Mouse (Mus musculus): ENCODE data around the gene Coro1c.

Coro1c gene

DNA sequence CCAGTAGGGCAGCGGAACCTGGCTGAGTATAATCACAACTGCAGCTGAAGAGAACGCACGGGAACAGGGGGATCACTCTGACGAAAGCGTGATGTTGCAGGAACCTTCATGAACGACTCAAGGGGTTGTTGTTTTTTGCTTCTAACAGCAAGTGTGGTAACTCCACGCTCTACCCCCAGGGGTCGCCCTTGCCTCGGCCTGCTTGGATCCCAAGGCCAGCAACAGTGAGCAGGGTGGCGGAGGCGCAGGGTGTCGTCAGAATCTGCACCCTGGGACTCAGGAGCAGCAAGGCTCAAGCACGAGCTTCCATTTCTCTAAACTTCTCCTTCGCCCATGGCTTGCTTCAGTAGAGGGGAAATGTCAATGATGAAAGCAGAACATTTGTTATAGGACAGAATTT is 54.1 kb downstream of the Coro1c start:
- peak; percentile 92 for DNase-seq

- DNase-seq, result no peak
Observed at GRCm38 (mm10) chr5:113853541-113853940, 55.0 kb downstream of the Coro1c start.

GRCm38 (mm10) chr5:113852463-113852862 is 56.1 kb downstream of the Coro1c start:
- no peak for DNase-seq

DNA sequence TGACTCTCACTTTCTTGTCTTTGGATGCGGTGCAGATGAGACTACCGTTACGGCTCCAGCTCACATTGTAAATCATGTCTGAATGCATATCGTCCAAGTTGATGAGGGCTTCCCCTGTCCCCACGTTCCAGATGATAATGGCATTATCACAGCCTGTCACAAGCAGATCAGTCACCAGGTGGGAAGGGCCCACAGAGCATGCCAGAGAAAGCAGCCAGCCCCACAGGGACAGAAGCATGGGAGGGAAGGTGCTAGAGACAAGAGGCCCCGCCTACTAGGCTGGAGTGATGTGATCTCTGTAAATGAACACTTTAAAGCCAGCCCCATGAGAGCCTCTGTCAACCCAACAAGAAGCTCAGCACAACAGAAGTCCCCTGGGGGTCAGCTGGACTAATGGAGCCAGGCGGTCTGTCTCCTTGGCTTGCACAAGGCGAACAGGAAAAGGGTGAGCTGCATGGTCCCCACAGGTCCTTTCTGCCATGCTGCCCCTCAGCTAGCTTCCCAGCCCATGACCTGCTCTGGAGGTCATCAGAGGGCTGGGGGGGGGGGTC is 57.8 kb downstream of the Coro1c start:
- no peak for DNase-seq

DNA sequence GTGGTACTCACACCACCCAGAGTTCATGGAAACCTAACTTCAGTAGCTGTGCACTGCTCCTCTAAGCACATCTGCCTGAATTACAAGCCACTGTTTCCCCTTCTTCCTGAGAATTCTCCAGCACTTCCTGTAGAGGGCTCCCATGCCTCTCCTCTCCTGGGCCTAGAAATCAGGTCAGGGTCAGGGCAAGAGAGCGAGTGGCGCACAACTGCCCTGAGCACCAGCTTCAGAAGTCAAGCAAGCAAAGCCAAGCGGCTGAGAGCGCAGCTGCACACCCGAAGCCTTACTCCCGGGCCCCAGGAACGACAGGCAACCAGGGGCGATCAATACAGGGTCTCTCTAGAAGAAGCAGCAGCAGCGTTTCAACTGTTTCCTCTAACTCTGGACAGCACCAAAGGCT is 60.9 kb downstream of the Coro1c start:
- DNase-seq, result no peak

DNA sequence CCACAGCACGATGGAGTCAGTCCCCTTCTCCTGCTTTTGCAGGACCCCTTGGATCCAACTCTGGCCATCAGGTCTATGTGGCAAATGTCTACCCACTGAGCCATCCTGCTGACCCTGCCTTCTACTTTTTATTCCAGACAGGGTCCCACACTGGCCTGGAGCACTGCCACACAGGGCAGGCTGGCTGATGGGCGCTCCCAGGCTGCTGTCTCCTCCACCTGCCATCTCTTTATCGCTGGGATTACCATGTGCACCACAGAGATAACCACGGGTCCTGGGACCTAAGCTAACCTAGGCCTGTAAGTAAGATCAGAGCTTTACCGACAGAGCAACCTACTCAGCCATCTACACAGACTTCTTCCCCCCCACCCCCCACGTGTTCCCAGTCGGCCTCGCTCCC is 61.9 kb downstream of the Coro1c start:
- no peak for DNase-seq

DNA sequence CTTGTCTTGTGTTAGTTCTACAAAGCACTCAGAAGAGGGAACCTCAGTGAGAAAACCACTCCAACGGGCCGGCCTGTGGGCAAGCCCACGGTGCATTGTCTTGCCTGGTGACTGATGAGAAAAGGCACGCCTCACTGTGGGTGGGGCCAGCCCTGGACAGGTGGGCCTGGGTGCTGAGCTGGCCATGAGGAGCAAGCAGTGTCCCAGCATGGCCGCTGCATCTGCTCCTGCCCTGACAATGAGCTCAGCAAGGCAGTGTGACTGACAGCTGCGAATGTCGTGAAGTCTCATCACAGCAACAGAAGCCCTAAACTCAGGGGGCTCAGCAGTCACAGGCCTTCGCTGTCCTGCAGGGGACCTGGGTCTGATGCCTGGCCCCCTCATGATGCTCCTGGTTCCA is 62.9 kb downstream of the Coro1c start:
- no peak for DNase-seq

DNA sequence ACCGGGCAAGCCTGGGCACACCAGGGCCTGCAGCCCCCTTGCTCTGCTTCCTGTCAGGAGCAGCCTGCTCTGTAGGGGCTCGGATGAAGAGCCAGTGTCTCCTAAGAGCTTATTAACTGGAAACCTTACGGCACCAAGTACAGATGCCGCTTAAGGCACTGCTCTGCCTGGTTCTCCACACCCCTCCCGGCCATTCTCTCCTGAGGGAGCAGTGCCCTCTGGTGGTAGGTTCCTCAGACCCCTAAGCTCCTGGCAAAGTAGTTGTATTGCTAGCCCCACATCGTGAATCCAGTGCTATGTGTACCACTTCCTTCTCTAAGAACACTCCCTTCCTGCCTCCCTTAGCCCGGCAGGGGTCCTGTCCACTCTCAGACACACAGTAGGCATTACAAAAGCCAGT is 63.8 kb downstream of the Coro1c start:
- no peak for DNase-seq

DNA sequence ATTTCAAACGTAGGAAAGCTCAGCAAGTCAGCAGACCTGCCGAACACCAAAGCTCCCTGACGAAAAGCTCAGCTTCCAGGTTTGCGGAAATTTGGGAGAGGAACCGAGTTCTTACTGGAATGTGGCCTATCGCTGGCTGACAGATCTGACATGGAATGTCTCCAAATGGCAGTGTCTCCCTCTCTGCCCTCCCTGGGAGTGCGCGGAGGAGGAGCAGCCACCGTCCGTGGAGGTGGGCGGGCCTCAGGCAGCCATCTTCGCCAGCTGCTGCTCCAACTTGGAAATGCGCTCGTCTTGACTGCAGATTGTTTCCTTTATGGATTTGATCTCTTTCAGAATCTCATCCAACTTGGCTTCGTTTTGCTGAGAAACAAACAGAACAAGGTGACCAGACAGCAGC is 64.5 kb downstream of the Coro1c start:
- no peak for DNase-seq

GRCm38 (mm10) chr5:113842906-113843305 is 65.7 kb downstream of the Coro1c start:
- DNase-seq, result no peak

DNA sequence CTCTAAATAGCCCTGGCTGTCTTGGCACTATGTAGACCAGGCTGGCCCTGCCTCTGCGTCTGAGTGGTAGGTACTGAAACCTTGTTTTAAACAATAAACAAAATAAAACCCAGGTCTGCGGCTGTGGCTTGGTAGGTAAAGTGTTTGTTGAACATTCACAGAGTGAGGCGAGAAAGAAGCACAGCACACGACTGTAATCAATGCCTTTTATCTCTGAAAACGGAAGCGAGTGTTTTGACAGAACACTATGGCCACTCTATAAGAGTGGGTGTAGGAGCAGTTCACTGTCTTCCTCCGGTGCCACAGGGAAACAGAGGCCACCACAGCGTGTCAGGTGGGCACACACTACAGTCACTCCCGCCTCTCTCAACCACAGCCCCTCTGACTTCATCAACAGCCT is 66.3 kb downstream of the Coro1c start:
- no peak for DNase-seq

- DNase-seq, result no peak
Observed at GRCm38 (mm10) chr5:113841243-113842225, 67.0 kb downstream of the Coro1c start.

DNA sequence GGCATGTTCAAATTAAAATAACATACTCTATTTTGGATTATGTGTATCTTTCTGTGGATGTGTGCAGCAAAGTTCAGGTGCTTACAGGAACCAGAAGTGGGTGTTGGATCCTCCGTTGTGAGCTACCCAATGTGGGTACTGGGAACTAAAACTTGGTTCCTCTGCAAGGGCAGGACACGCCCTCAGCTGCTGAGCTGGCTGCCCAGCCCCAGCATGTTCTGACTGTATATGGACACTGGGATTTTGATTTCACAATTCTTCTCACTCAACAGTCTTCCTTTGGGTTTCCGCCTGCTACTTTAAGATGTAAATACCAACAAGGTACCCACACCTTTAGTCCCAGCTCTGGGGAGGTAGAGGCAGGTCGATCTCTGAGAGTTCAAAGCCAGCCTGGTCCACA is 68.1 kb downstream of the Coro1c start:
- DNase-seq, result no peak

DNA sequence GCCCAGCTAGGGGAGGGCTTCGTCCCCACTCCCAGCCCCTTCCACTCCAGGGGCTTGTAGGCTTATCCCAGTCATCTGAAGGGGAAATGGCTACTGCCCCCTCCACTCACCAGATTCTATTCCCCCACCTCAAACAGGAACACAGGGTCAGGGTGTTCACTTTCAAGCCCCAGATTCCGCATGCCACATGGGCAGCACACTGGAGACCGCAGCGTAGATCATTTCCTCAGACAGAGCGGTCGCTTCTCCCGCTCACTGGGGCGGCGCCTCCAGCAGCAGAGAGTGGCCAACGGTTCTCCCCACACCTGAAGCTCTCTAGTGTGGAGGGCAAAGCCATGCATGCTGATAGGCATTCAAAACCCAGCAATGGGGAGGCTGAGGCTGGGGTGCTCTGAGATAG is 71.6 kb downstream of the Coro1c start:
- DNase-seq, result no peak

GRCm38 (mm10) chr5:113833316-113833947 is 75.1 kb downstream of the Coro1c start:
- no peak for DNase-seq

GRCm38 (mm10) chr5:113832490-113832901 is 76.1 kb downstream of the Coro1c start, which contains the start of gene Selplg:
Gene Selplg, minus strand, starts transcription at chr5:113832644.
- DNase-seq, result no peak

- DNase-seq, result no peak
Observed at GRCm38 (mm10) chr5:113831741-113832140, 76.8 kb downstream of the Coro1c start.

- DNase-seq, result no peak
Observed at GRCm38 (mm10) chr5:113830796-113831195, 77.8 kb downstream of the Coro1c start.

GRCm38 (mm10) chr5:113830292-113830643 is 78.3 kb downstream of the Coro1c start:
- no peak for DNase-seq

GRCm38 (mm10) chr5:113829566-113830291 is 78.8 kb downstream of the Coro1c start:
- DNase-seq, result no peak

GRCm38 (mm10) chr5:113828481-113828880 is 80.1 kb downstream of the Coro1c start:
- no peak for DNase-seq

- no peak for DNase-seq
Observed at GRCm38 (mm10) chr5:113827991-113828411, 80.6 kb downstream of the Coro1c start.

DNA sequence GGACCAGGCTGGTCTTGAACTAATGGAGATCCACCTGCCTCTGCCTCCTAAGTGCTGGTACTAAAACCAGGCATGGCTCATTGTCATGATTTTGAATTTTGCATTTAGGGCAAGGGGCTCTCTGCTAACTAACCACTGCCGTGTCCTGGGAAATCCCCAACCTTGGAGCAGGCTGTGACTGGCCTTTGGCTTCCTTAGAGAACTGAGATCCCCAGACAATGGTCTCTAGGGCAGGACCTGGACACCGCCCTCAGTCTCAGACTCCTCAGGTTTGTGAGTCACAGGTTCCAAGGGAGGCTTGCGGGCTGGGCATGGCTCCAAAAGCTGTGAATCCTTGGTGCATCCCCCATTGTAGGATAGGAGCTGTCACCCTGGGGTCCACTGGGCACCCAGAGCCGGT is 81.9 kb downstream of the Coro1c start:
- DNase-seq, result no peak

Data from cerebellum, adult 9-10 months (tissue).